Mouse (Mus musculus) gastrocnemius, postnatal 10 days (tissue): ENCODE measurements around the gene Pxk. TPM values are rescaled to one million over a fixed set of nuclear protein-coding genes. Genes with fewer than 3 reads are reported as not detected.
"Not testable (repeated sequence)": the region's sequence is repeated elsewhere in the genome, so short reads cannot be mapped to it uniquely, and the experiment has no call there.

Experiments
- DNase-seq: peaks from one replicate; pipeline ENCODE4 v3.0.0; 2021; ENCODE audit warnings: mixed read lengths
- total RNA-seq, 2 experiments: library from RNA; stranded (reverse); gene quantifications; 2 replicates each; pipeline ENCODE4 v1.2.3; 2021

Pxk gene
- total RNA-seq, 2 experiments from 2014 or later, result 12.4 to 15.2 TPM

DNA sequence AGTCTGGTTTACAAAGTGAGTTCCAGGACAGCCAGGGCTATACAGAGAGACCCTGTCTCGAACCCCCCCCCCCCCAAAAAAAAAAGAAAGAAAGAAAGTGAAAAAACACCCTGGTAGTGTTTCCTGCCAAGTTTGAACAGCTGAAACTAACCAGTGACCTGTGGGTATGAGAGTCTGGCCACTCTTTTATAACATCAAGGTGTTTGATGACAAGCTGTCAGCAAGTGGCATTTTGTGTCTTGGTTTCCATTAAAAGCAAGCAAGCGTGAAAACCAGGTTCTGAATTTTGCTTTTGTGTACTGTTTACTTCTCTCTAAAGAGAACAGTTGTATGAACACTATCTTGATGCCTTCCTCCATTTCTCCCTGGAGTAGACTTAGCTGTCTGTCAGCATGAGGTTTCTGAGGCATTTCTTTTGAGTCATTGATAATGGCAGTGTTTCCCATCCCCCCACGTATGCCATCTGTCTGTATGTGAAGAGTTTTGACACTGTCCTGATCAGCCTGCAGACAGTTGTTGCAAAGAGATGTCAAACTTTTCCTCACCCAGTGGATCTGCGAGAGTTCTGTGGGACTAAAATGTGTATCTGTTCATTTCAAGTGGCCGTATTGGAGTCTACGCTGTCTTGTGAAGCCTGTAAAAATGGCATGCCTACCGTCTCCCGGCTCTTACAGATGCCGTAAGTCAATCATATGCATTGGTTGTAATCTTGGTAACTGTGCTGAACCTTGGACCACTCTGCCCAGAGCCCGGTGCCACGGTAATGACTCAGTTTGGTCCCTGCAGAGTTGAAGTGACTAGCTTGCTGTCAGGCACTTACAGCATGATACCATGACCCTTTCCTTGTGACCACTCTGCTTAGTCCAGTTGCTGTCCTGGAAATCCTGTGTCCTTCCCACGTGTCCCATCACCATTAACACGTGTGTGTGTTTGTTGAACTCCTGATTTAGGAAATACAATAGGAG, 47.9 kb downstream of the Pxk start:
- no peak for DNase-seq

DNA sequence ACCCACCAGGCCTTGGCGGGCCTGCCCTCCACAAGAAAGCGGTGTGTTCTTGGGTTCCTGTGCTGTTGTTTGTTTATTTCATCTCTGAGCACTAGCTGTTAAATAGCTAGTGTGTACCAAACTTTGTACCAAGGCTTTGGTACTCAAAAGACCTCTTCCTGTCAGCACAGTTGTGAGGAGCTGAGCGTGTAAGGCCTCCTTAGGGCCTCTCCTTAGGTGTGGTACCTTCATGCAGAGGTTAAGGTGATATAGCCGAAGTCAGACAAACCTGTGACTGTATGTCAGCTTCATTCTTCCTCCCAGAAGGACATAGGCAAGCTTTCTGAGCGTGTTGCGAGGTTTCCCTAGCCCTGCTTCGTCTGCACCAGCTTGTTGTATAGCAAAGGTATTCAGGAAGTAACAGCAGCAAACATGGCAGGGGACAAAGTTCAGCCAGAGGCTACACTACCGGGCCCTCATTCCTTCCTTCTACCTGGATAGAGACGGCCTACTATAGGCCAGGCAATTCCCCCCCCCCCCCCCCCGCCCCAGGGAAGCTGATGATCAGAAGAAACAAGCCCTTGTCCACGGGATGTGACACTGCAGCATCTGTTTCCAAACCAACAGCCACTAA, 48.7 kb downstream of the Pxk start:
- no peak for DNase-seq

DNA sequence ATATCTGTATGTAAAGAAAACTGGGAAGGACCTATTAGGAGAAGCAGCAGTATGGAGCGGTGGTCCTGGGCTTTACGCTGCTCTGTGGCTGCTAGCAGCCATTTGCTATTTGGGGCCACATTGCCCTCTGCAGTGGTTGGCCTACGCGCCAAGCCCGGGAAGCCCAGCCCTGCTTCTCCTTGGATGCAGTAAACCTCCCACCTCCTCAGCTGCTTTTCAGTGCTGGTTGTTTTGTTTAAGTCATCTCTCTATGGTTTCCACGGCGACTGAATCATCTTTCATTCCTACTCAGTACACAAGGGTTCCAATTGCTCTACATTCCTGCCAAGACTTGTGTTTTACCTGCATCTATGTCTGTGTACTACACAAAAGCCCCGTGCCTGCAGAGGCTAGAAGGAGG, 50.8 kb downstream of the Pxk start:
- no peak for DNase-seq

DNA sequence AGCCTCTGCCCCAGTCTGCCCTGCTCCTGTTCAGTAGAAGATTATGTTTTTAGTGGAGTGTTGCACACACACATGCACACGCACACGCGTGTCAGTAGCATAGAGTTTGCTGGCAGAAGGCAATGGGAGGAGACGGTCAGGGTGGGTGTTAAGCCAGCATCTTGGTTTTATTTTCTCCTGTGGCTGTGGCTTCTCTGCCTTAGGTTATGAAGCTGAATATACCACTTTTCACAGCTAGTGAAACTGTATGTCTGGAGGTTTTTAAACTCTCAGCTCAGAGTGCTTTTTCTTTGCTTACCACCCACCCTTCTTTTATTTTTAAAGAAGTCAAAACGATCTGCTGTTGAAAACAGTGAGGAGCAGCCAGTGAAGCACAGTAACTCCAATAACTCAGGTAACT, 53.7 kb downstream of the Pxk start:
- DNase-seq, result no peak

DNA sequence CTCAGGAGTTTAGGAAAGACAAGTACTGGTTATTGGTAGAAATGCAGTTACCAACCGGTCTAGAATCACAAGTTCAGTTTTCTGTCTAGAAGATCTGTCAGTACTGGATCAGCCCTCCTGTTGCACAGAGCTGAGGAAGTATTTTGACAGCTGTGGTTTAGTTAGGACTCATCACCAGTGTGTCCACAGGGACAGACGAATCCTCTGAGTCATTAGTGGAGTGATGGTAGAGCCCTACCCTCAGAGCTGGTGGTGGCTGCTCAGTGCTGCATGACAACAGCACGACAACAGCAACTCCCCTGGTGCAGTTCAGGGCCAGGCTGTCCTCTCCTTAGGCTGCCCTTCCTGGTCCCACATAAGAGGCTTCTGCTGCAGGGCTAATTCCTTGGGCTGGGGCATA, 56.1 kb downstream of the Pxk start:
- DNase-seq, result no peak

DNA sequence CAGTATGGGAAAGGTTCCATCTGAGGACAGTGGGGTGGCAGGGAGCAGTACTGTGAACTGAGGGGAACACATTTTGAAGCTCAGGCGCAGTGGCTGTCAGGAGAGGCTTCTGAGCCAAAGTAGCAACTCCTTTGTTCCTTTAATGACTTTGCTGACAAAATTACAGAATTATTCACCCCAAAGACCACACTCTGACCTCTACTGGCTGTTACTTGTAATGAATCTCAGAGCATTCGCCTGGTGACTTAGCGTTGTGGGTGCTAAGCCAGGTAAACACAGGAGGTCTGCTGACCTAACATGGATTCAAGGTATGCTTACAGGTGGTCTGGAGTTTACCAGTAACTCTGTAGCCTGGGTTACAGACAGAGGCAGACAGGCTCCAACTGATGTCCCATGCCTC, 58.9 kb downstream of the Pxk start:
- no peak for DNase-seq

DNA sequence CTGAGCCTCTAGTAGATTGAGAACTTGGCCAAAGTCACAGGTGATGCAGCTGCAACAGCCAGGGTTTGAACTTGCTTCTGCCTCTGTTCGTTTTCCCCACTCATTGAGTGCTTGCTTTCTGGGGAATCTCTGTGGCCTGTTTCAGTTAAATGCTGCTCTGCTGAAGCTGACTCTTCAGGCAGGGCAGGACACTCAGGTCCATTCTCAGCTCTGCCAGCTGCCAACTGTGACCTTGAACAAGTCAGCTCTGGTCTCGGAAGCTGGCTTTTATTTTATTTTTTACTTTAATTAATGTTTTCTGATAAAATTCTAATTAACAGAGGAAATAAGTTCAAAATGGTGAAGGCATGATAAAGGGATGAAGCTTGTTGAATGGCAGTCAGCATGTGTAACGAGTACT, 60.7 kb downstream of the Pxk start:
- no peak for DNase-seq

DNA sequence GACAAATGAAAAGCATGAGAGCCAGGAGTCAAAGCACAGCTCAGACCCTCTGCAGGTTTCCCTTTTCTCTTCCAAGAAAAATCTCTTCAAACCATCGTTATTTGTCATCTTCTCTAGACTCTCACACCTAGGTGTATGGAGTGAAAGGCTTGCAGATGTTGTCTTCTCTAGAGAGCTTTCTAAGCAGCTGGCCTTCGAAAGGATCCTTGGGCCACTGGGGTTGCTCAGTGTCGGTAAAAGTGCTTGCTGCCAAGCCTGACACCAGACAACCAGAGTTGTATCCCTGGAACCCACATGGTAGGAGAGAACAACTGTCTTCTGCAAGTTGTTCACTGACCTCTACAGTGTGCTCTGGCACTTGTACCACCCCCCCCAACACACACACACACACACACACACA, 61.1 kb downstream of the Pxk start:
- DNase-seq, result no peak

DNA sequence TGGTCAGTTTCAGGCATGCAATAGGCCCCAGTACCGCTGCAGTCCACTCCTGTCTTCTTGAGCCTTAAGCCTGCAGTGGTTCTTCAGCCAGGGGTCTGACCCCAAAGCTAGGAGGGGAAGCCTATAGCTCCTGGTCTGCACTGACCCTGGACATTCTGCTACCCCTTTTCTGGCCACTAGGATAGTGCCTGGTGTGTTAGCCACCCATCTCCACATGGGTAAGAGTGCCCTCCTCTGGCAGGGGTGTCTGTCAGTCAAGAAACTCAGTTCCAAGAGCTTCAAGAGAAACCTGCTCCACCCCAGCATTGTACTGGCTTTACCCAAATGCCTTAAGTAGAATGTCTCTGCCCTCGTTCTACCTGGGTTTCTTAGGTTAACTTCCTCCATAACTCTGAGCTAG, 63.8 kb downstream of the Pxk start:
- DNase-seq, result peak; percentile 24

DNA sequence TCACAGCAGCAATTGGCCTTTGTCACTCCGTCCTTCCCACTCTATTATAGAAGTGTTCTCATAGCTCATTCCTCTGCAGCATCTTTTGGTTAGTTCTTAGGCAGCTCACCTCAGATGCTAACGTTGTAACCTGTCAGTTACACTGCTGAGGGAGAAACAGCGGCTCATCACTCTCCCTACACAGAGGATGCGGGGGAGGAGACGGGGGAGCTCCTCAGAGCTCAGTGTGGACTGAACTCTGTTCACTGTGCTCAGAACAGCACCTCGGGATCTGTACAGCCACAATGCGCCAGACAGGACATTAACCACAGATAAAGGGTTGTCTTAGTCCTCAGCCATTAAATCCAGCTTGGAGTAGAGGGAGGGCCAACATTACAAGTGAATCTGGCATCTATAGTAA, 66.5 kb downstream of the Pxk start:
- DNase-seq, result no peak

DNA sequence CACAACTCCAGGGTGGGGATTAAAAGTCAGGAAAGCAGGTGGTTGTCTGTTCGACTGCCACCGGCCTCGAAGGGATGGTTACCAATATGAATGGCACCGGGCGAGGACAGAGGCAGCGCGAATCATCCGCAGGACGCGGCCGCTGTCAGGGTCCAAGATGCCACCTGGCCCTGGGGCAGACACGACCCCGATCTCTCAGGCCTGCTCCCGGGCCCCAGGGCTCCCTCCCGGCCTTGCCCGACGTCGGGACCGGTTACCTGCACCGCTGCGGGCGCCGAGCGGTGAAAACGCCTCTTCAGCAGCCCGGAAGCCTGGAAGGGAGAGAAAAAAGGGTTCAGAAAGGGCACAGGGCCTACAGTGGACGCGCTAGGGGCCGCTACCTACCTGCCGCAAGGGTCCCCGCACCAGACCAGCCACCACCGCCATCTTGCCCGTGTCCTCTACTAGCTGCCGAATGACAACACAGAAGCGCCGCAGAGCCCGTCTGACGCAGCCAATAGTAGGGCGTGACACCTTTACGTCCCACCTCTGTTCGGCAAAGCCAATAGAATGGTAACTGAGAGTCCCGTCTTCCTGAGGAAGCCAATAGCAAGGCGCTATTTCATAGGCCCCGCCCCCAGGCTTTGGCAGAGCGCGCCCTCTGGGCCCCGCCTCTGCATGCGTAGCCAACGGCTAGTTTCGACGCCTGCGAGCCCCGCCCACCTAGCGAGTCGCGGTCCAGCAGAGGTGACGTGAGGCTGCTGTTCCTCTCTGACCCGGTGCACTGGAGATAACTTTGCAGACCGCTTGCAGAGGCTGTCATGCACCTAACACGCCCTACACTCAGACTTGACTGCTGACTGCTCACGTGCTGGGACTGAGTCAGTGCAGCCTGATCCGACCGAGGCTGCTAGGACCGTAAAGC, 74.7 kb downstream of the Pxk start, which contains the start of gene Pdhb:
Pdhb (minus strand) TSS at position 519 of the 904 bp plus-strand sequence.
- peak; percentile 98 for DNase-seq

DNA sequence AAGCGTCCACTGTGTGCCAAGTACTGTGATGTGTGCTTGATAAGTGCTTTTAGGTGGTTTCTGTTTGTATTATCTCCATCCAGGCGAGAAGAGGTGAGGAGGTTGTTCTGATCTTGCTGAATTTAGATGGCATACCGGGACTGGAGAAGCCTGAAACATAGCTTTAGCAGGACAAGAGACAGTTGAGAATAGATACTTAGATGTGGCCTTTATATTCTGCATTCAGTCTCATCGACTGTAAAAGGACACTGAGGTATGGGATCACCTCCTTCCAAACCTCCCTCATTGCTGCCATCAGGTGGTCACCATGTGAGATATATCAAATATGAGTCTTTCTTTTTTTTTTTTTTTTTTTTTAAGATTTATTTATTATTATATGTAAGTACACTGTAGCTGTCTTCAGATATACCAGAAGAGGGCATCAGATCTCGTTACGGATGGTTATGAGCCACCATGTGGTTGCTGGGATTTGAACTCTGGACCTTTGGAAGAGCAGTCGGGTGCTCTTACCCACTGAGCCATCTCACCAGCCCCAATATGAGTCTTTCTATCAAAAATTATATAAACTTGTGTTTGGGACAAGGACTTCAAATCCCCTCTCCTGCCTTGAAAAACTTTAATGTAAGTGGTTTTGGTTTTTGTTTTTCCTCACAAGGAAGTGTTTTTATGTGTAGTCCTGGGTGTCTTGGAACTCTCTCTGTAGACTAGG, 75.7 kb downstream of the Pxk start:
- DNase-seq, result not testable (repeated sequence)

DNA sequence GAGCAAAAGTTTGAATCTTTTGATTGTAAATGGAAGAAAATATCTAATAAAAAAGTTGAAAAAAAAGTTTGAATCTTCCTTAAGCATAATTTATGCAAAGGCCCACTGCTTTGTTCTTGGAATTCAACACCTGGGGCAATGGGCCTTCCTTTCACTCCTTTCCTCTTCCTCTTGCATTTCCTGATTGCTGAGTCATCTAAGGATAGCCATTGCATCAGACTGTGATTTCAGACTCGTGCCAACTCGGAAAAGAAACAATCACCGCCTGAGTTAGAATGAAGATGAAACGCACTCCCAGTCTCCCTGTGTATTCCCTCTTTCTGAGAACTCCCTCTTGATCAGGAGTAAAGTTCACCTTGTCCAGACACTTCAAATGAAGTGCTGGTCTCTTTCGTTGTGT, 76.6 kb downstream of the Pxk start:
- no peak for DNase-seq

DNA sequence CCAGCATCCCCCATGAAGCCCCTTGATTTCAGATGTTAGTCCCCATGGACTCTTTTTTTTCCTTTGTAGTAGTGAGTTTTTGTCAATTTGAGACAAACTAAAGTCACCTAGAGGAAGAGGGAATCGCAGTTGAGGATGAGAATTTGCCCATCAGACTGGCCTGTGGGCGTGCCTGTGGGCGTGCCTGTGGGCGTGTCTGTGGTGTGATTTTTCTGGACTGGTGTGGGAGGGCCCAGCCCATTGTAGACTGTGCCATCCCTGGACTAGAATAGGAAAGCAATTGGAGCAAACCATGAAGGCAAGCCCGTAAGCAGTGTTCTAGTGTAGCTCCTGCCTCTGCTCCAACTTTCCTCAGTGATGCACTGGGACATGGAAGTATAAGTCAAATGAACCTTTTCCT, 78.2 kb downstream of the Pxk start:
- peak; percentile 19 for DNase-seq

DNA sequence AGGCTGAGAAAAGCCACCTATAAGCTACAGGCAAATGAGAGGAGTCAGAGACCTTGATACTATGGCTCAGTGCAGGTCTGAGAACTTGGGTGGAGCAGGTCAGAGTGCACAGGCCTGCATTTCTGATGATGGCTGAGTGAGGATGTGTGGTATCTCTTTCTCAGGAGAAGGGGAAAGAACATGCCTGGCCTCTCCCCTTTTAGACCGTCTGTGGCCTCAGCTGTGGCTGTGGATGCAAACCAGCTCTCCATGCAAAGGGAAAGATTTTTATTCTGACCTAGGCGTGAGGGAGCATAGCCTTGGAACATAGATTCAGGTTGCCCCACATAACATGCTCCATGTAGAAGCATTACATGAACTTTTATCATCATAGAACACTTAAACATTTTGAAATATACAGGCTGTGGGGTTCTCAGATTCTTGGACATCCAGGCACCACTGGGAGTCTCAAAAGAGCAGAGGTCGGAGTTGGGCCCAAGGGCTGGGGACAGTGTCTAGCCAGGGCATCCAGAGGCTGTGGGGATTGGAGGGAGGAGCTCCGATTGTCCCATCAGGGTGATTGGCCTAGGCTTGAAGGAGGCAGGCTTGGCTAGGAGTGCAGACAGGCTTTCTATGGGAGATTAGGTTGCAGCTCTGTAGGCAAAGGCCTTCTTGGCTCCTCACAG, 82.5 kb downstream of the Pxk start:
- DNase-seq, result no peak

DNA sequence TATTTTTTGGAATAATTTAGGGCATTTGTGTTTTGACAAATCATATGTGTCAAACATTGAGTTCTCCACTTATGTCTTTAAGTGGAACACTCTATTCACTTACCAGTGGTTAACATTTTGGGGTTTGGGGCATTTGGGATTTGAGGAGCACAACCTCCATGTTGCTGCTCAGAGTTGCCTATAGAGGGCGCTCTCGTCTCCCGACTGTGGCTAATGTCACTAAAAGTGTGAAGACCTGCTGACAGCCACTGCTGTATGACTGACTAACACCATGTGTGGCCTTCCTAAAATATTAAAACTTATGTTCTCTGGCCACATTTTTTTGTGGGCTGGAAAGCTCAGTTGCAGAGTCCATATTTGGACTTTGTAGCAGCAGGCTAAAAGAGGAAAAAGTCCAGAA, 85.3 kb downstream of the Pxk start:
- DNase-seq, result no peak

DNA sequence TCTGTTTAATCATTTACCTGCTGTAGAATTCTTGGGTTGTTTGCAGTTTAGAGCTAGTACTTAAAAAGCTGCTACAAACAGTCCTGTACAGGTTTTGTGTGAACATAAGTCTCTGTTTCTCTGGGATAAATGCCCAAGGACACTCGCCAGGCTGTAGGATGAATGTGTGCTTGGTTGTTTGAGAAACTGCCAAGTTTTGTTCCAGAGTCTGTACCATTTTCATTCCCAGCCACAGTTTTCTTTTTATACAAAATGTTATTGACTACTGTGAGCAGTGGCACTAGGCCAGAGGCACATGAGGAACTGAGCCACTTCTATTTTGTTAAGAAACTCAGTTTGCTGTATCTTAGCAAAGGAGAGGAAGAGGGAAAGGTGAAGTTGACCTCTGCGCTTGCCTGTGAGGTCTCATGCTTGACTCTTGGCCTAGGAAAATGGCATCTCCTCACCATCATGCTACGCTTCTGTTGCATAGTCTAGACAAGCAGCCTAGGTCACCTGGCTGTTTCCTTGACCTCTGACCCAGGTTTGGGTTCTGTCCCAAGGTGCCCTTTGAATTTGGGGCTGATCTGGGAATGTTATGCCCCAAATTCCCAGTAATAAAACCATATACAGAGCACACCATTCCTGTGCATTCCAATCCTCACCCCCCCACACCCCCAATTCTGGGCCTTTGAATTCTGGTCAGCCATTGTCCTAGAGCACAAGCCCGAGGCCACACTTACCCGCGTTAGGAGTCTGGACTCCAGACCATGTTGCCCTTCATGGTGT, 88.5 kb downstream of the Pxk start:
- no peak for DNase-seq

DNA sequence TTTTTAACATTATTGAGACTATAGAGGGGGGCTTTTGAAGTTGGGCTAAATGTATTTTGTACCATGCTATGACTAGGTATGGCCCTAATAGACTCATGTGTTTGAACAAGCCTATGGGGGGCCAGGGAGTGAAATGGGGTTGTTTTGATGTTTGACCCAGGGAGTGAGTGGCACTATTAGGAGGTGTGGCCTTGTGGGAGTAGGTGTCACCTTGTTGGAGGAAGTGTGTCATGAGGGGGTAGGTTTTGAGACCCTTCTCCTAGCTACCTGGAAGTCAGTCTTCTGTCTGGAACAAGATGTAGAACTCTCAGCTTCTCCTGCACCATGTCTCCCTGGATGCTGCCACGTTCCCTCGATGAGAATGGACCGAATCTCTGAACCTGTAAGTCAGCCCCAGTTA, 92.5 kb downstream of the Pxk start:
- DNase-seq, result no peak

DNA sequence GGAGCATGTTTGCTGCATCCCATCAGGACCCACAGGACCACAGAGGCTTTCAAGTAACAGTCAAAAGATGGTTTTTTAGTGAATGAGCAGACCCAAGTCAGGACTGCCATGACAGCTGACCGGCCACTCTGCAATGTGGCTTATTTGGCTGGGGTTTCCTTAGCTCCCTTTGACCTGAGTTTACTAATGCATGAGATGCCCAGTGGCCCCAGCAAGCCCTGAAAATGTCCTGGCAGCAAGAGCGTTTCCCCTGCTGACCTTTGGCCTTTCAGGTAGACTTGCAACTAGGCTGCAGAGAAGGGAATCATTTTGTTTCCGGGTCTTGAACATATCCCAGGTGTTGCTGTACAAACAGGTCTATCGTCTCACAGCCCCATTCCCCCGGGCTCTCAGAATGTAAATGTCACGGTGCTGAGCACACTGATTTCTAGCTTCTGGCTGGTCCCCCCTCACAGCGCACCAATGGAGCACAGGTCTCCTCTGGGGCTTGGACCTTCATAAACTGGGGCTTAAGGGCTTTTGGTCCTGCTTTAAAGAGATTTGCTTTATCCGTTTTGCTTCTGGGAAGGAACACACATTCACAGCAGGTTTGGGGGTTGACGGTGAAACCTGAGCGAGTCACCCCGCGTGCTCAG, 93.4 kb downstream of the Pxk start:
- no peak for DNase-seq

DNA sequence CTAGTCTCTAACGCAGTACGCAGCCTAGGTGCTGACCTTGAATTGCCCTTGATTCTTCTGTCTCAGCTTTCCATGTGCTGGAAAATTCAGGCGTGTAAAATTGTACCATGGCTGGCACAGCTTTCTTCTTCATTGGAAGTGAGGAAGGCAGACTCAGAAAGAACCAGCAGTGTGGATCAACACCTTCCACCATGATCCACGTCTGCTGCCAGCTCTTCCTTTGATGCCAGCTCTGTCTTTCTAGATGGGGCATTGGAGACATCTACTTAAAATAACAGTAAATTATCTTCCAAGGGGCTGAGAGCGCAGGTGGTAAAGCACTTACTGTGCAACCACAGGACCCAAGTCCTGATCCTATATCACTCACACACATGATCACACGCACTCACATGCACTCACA, 94.7 kb downstream of the Pxk start:
- no peak for DNase-seq
